Mouse (Mus musculus) liver, embryonic 15.5 days (tissue): Measurements from ENCODE around the gene Fam135a. TPM values are rescaled to one million over a fixed set of nuclear protein-coding genes. Genes with fewer than 3 reads are reported as not detected.

Experiments
- polyA plus RNA-seq: library from polyadenylated mRNA; unstranded; fragments of >200 nt; fragmentation: Nextera tagmentation; extraction: Ambion mirVana; gene quantifications from 2 replicates; pipeline ENCODE4 v1.2.1, GENCODE M21; 2015

The Fam135a gene
- polyA plus RNA-seq, 1 experiment from 2014 or later: 4.3 TPM

Other genes starting within 250 kb of the Fam135a start
- 27.2 and 28.2 TPM in 2 replicates for gene Smap1, start 178.0 kb downstream of the Fam135a start, polyA plus RNA-seq
- gene Sdhaf4, start 94.7 kb downstream of the Fam135a start, polyA plus RNA-seq: 23.7 and 26.8 TPM in 2 replicates
- gene Col9a1, start 77.3 kb upstream of the Fam135a start, polyA plus RNA-seq: 0.06 and 0.64 TPM in 2 replicates